Mouse (Mus musculus): ENCODE measurements around the gene Tfap2e. TPM values are rescaled to one million over a fixed set of nuclear protein-coding genes. Genes with fewer than 3 reads are reported as not detected.

Tfap2e gene
- polyA plus RNA-seq, 1 experiment = 0.07 TPM

DNA sequence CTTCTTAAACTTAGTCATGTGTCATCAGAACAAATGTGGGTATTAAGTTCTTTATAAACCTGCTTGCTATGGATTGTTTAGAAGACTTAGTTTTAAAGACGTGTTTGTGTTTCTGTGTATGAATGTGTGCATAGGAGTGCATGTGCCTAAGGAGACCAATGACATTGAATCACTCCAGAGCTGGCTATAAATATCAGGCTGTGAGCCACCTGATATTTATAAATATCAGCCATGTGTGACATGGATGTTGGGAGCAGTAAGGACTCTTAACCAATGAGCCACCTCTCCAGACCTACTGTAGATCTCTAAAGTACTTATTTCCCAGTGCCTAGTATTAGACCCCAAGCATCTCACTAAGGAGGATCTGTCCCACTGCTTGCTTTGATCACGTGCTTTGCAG lies 46.6 kb downstream of the Tfap2e start:
- 93% methylated on average over 2 of the region's 2 CpGs for WGBS
- H3K27me3 ChIP-seq (ENCODE audit: control insufficient read depth, insufficient read depth, low read length) = no peaks in the 10 kb centered on the region
- H3K27ac ChIP-seq (ENCODE audit: control insufficient read depth, insufficient read depth, low read length) = no peak overlapping the region
- no peak overlapping the region for H3K4me3 ChIP-seq (ENCODE audit: control insufficient read depth, insufficient read depth, low read length)
- DNase-seq = no peak
- no peak for TF ChIP-seq POLR2A (IDR thresholded peaks at IDR 0.05; ENCODE audit: control insufficient read depth, extremely low read depth, insufficient read depth, low read length, poor library complexity)
- TF ChIP-seq CTCF (IDR thresholded peaks at IDR 0.05; ENCODE audit: borderline replicate concordance, control insufficient read depth, extremely low read depth, insufficient read depth, low read length, poor library complexity) = no peak
- no peaks in the 10 kb centered on the region for H3K4me1 ChIP-seq (replicated peaks; ENCODE audit: control insufficient read depth, insufficient read depth, low read length)
- peaks cover 33% of the 10 kb centered on the region for H3K36me3 ChIP-seq (ENCODE audit: control insufficient read depth, insufficient read depth, low read length)

DNA sequence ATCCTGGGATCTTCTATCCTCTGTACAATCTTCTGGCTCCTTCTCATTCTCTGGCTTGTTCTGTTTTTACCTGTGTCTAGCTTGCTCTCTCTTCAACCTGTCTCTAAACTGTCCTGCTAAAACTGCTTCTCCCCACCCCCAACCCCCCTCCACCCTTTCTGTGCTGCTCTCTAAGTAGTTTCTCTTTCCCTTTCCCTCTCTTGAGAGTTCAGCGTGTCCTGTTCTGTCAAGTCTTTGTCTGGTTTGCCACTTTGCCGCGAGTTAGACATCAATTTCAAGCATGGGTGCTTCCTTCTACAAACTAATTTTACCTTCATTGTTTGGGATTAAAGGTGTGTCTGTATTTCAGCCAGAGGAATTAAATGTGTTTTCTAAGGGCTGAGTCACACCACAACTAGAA lies 53.0 kb downstream of the Tfap2e start:
- DNase-seq = no peak
- Histone ChIP-seq H3K36me3 (ENCODE audit: control insufficient read depth, insufficient read depth, low read length) (peaks cover 33% of the 10 kb centered on the region), H3K27ac (ENCODE audit: control insufficient read depth, insufficient read depth, low read length) (no peak overlapping the region), H3K4me3 (ENCODE audit: control insufficient read depth, insufficient read depth, low read length) (no peak overlapping the region), H3K27me3 (ENCODE audit: control insufficient read depth, insufficient read depth, low read length) (no peaks in the 10 kb centered on the region), H3K4me1 (replicated peaks; ENCODE audit: control insufficient read depth, insufficient read depth, low read length) (peaks cover under 1% of the 10 kb centered on the region; the same call in 1 of the 2 replicates)
- WGBS = 14% methylated on average over 3 of the region's 3 CpGs
- TF ChIP-seq CTCF (IDR thresholded peaks at IDR 0.05; ENCODE audit: borderline replicate concordance, control insufficient read depth, extremely low read depth, insufficient read depth, low read length, poor library complexity) (no peak), POLR2A (IDR thresholded peaks at IDR 0.05; ENCODE audit: control insufficient read depth, extremely low read depth, insufficient read depth, low read length, poor library complexity) (no peak)

DNA sequence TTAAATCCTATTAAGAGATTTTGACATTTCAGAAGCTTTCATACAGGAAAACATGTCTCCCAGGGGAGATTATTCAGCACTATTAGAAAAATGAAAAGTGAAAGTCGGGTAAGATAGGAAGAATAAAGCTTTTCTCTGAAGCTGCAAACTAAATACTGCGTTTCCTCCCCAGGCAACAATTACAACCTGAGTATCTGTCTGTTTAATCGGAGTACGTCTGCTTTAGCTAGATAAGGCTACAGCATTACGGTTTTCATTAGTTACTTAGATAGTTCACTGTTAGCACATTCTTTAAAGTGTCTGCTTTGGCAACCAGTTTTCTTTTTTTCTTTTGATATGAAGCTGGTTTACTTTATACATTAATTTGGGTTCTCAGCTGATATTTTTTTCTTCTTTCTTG lies 53.7 kb downstream of the Tfap2e start:
- H3K4me1 ChIP-seq (replicated peaks; ENCODE audit: control insufficient read depth, insufficient read depth, low read length) = peaks cover 3% of the 10 kb centered on the region; the same call in 1 of the 2 replicates
- H3K36me3 ChIP-seq (ENCODE audit: control insufficient read depth, insufficient read depth, low read length) = peaks cover 29% of the 10 kb centered on the region
- H3K27ac ChIP-seq (ENCODE audit: control insufficient read depth, insufficient read depth, low read length) = no peak overlapping the region
- WGBS = 81% methylated on average over 5 of the region's 5 CpGs
- no peak for DNase-seq
- no peaks in the 10 kb centered on the region for H3K27me3 ChIP-seq (ENCODE audit: control insufficient read depth, insufficient read depth, low read length)
- no peak overlapping the region for H3K4me3 ChIP-seq (ENCODE audit: control insufficient read depth, insufficient read depth, low read length)
- no peak for TF ChIP-seq CTCF (IDR thresholded peaks at IDR 0.05; ENCODE audit: borderline replicate concordance, control insufficient read depth, extremely low read depth, insufficient read depth, low read length, poor library complexity)
- TF ChIP-seq POLR2A (IDR thresholded peaks at IDR 0.05; ENCODE audit: control insufficient read depth, extremely low read depth, insufficient read depth, low read length, poor library complexity) = no peak

DNA sequence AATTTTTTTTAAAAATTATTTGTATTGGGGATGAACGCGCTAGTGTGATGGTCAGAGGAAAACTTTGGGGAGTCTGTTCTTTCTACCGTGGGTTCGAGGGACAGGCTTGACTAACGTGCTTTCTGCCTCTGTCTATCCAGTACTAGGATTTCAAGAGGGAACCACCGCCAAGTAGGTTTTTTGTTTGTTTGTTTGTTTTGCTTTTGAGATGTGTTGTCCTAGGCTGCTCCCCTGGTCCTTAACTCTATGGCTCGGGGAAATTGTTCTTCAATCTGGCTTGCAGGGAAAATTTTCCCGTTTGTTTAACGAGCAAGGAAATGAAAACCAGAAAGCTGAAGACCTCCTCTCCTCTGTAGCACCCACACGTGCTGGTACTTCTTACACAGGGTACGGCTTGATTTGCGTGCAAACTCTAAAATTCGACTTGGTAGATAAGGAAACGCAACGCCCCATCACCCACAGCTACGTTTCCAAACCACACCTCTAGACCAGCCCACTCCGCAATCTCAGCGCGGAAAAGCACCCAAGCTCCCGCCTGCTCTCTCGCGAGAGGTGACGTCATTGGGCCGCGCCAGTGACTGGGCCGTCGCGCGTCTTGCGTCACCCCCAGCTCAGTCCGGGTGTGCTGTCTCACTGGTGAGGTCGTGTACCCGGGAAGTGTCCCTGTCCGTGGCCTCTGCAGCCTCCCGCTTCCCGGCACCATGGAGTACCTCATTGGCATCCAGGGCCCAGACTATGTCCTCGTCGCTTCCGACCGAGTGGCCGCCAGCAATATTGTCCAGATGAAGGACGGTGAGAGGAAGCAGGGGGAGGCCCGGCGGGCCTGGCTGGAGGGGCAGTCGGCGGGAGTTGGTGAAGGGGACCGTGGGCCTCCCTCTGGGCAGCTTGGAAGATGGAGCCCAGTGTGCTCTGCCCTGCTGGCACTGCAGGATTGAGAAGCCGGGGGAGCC lies 58.7 kb downstream of the Tfap2e start, which contains the start of gene Psmb2:
TSS of gene Psmb2 (plus strand) at position 577 of the 950 bp plus-strand sequence.
- 3% methylated on average over 48 of the region's 48 CpGs for WGBS
- DNase-seq = peak; percentile 97
- Histone ChIP-seq H3K27ac (ENCODE audit: control insufficient read depth, insufficient read depth, low read length) (no peak within 1 kb of the TSS), H3K27me3 (ENCODE audit: control insufficient read depth, insufficient read depth, low read length) (no peaks in the 10 kb centered on the region), H3K4me1 (replicated peaks; ENCODE audit: control insufficient read depth, insufficient read depth, low read length) (peaks cover 3% of the 10 kb centered on the region; the same call in 1 of the 2 replicates), H3K4me3 (ENCODE audit: control insufficient read depth, insufficient read depth, low read length) (peak within 1 kb of the TSS; percentile 96), H3K36me3 (ENCODE audit: control insufficient read depth, insufficient read depth, low read length) (no peaks in the 10 kb centered on the region)
- TF ChIP-seq POLR2A (IDR thresholded peaks at IDR 0.05; ENCODE audit: control insufficient read depth, extremely low read depth, insufficient read depth, low read length, poor library complexity) = peak; percentile 67; the same call in 1 of the 2 replicates
- peak; percentile 49; the same call in 1 of the 2 replicates for TF ChIP-seq CTCF (IDR thresholded peaks at IDR 0.05; ENCODE audit: borderline replicate concordance, control insufficient read depth, extremely low read depth, insufficient read depth, low read length, poor library complexity)

DNA sequence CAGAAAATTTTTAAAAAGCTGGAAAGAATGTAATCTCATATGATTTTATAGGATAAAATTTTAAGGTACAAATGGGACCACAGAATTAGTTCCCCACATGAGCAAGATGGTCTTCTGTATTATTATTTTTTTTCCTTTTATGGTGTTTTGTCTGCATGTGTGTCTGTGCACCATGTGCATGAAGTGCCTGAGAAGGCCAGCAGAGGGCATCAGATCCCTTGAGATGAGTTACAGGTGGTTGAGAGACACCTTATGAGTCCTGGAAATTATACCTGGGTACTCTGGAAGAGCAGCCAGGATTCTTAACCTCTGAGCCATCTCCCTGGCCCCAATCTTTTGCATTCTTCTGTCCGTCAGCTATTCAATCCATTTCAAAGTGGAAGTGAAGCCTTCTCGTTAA lies 69.0 kb downstream of the Tfap2e start:
- TF ChIP-seq POLR2A (IDR thresholded peaks at IDR 0.05; ENCODE audit: control insufficient read depth, extremely low read depth, insufficient read depth, low read length, poor library complexity) = no peak
- TF ChIP-seq CTCF (IDR thresholded peaks at IDR 0.05; ENCODE audit: borderline replicate concordance, control insufficient read depth, extremely low read depth, insufficient read depth, low read length, poor library complexity) = no peak
- Histone ChIP-seq H3K27me3 (ENCODE audit: control insufficient read depth, insufficient read depth, low read length) (no peaks in the 10 kb centered on the region), H3K36me3 (ENCODE audit: control insufficient read depth, insufficient read depth, low read length) (no peaks in the 10 kb centered on the region), H3K4me3 (ENCODE audit: control insufficient read depth, insufficient read depth, low read length) (no peak overlapping the region), H3K27ac (ENCODE audit: control insufficient read depth, insufficient read depth, low read length) (no peak overlapping the region), H3K4me1 (replicated peaks; ENCODE audit: control insufficient read depth, insufficient read depth, low read length) (no peaks in the 10 kb centered on the region)
- WGBS = 99% methylated on average over 2 of the region's 2 CpGs
- no peak for DNase-seq

Other genes with a start within 250 kb of the Tfap2e start
- gene Ago4, start 202.8 kb downstream of the Tfap2e start, polyA plus RNA-seq (2012; rRNA removed) = 0.48 and 0.62 TPM in 2 replicates
- gene Clspn, start 179.3 kb downstream of the Tfap2e start, polyA plus RNA-seq (2012; rRNA removed) = 8.1 and 11.4 TPM in 2 replicates
- 3.6 and 4.6 TPM in 2 replicates for gene 5730409E04Rik, start 126.4 kb downstream of the Tfap2e start, polyA plus RNA-seq (2012; rRNA removed)
- gene Psmb2, start 58.6 kb downstream of the Tfap2e start, polyA plus RNA-seq (2012; rRNA removed) = 229 and 262 TPM in 2 replicates
- gene Ncdn, start 17.2 kb upstream of the Tfap2e start, polyA plus RNA-seq (2012; rRNA removed) = 53.6 and 60.4 TPM in 2 replicates
- 31.6 and 40.0 TPM in 2 replicates for gene AU040320, start 17.3 kb upstream of the Tfap2e start, polyA plus RNA-seq (2012; rRNA removed)
- 7.9 and 8.9 TPM in 2 replicates for gene Zmym4, start 231.9 kb upstream of the Tfap2e start, polyA plus RNA-seq (2012; rRNA removed)

All from thymus, adult 2 months (tissue).